ENCODE assay signal across 15 mouse cellular contexts in the genomic region with DNA sequence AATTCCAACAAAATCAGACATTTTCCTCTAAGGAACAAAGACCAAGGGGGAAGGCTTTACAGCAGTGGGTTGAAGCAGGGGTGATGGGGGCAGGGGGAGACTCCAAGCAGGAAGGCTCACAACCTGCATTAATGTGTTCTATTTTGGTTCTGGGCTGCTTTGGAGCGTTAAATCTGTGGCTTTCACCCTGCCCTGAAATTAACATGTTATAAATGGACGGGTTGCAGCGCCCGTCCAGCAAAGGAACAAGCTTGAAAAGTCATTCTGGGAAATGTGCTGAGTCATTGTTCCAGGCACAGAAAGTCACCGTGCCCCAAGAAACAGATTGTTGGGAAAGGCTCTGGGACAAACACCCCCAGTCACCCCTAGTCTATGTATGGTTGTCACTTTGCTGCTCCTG.
DNase-seq lines count a peak whose midpoint lies in the region; ATAC-seq and TF ChIP-seq lines count a peak whose summit lies in the region.
"Had no signal": no experiment of that assay in that cellular context is flagged by ENCODE, and none has a peak within 500 bp of the region (broad histone marks: within the 10 kb centered on the region; RNA-seq: fewer than 3 reads in every experiment).

No protein-coding gene starts in this region.

- no peak overlapping the region for H3K27ac ChIP-seq in forebrain, embryonic 14.5 days (ENCODE audit: low read depth, low read length)
- H3K27ac ChIP-seq in forebrain, embryonic 10.5 days, result no peak overlapping the region
- no peak overlapping the region for H3K27ac ChIP-seq in midbrain, embryonic 14.5 days (replicated peaks; ENCODE audit: low read depth, low read length)
- no peak overlapping the region for H3K27ac ChIP-seq in midbrain, embryonic 16.5 days (ENCODE audit: low read length)
- H3K27ac ChIP-seq in stomach, postnatal 0 days (replicated peaks), result no peak overlapping the region
- H3K27ac ChIP-seq: liver, embryonic 14.5 days; neural tube, embryonic 15.5 days had no signal

- H3K4me1 ChIP-seq in forebrain, embryonic 14.5 days (ENCODE audit: control insufficient read depth, insufficient read depth, low read length), result no peaks in the 10 kb centered on the region
- peaks cover 6% of the 10 kb centered on the region for H3K4me1 ChIP-seq in forebrain, embryonic 10.5 days
- H3K4me1 ChIP-seq in midbrain, embryonic 14.5 days (ENCODE audit: control insufficient read depth, insufficient read depth, low read length), result no peaks in the 10 kb centered on the region
- peaks cover 3% of the 10 kb centered on the region; the same call in 1 of the 2 replicates for H3K4me1 ChIP-seq in midbrain, embryonic 16.5 days (ENCODE audit: control insufficient read depth, insufficient read depth, low read length)
- H3K4me1 ChIP-seq in stomach, postnatal 0 days (replicated peaks; ENCODE audit: control insufficient read depth, insufficient read depth), result no peaks in the 10 kb centered on the region
- H3K4me1 ChIP-seq: neural tube, embryonic 15.5 days had no signal

- DNase-seq in forebrain, embryonic 14.5 days (ENCODE audit: low spot score), result peak; percentile 10
- no peak for DNase-seq in forebrain, embryonic 10.5 days (ENCODE audit: extremely low spot score, low spot score)
- DNase-seq in midbrain, embryonic 14.5 days, result peak; percentile 28
- DNase-seq in embryo, embryonic 11 days, result peak; percentile 42
- DNase-seq in thymus, postnatal 4 days, result no peak
- no peak for DNase-seq in stomach, postnatal 0 days (ENCODE audit: low spot score)
- DNase-seq: cerebellum, adult 8-10 months; gastrocnemius, postnatal 36 days; layer of hippocampus, adult 9-11 months; left cerebral cortex, postnatal 4 days; lung, postnatal 36 days had no signal

- no peaks in the 10 kb centered on the region for H3K36me3 ChIP-seq in forebrain, embryonic 14.5 days (ENCODE audit: control insufficient read depth, insufficient read depth, low read length)
- H3K36me3 ChIP-seq in forebrain, embryonic 10.5 days (replicated peaks), result no peaks in the 10 kb centered on the region
- no peaks in the 10 kb centered on the region for H3K36me3 ChIP-seq in midbrain, embryonic 14.5 days (ENCODE audit: control insufficient read depth, insufficient read depth, low read length)
- no peaks in the 10 kb centered on the region for H3K36me3 ChIP-seq in midbrain, embryonic 16.5 days (ENCODE audit: control insufficient read depth, insufficient read depth, low read length)
- no peaks in the 10 kb centered on the region for H3K36me3 ChIP-seq in stomach, postnatal 0 days (ENCODE audit: control insufficient read depth, insufficient read depth, low read length)
- H3K36me3 ChIP-seq: neural tube, embryonic 15.5 days had no signal

- WGBS in forebrain, embryonic 14.5 days, result 30% methylated on average over 5 of the region's 5 CpGs
- 53% methylated on average over 5 of the region's 5 CpGs for WGBS in forebrain, embryonic 10.5 days
- WGBS in midbrain, embryonic 14.5 days, result 11% methylated on average over 5 of the region's 5 CpGs
- WGBS in midbrain, embryonic 16.5 days, result 20% methylated on average over 5 of the region's 5 CpGs
- WGBS in stomach, postnatal 0 days, result 26% methylated on average over 5 of the region's 5 CpGs

- H3K4me2 ChIP-seq in forebrain, embryonic 14.5 days (ENCODE audit: low read length), result no peak overlapping the region
- no peak overlapping the region for H3K4me2 ChIP-seq in midbrain, embryonic 14.5 days (ENCODE audit: low read length)
- H3K4me2 ChIP-seq in midbrain, embryonic 16.5 days (ENCODE audit: low read length), result no peak overlapping the region
- no peak overlapping the region for H3K4me2 ChIP-seq in stomach, postnatal 0 days (replicated peaks; ENCODE audit: low read depth)
- H3K4me2 ChIP-seq: neural tube, embryonic 15.5 days had no signal

- no peak for ATAC-seq in forebrain, embryonic 14.5 days
- no peak for ATAC-seq in midbrain, embryonic 14.5 days (ENCODE audit: low FRiP score, low TSS enrichment)
- ATAC-seq in midbrain, embryonic 16.5 days, result no peak
- ATAC-seq in stomach, postnatal 0 days (ENCODE audit: low FRiP score, low TSS enrichment), result no peak
- ATAC-seq: inflammation-experienced regulatory T-cells, adult 6 months had no signal

- TF ChIP-seq EP300 in stomach, postnatal 0 days (optimal IDR thresholded peaks at IDR 0.05), result no peak

- H3K9me3 ChIP-seq in forebrain, embryonic 14.5 days (replicated peaks; ENCODE audit: control insufficient read depth, low read length), result no peaks in the 10 kb centered on the region
- no peaks in the 10 kb centered on the region for H3K9me3 ChIP-seq in forebrain, embryonic 10.5 days
- H3K9me3 ChIP-seq in midbrain, embryonic 14.5 days (ENCODE audit: control insufficient read depth, low read length), result no peaks in the 10 kb centered on the region
- no peaks in the 10 kb centered on the region for H3K9me3 ChIP-seq in midbrain, embryonic 16.5 days (replicated peaks; ENCODE audit: control insufficient read depth, low read length, poor library complexity, severe bottlenecking)
- no peaks in the 10 kb centered on the region for H3K9me3 ChIP-seq in stomach, postnatal 0 days (ENCODE audit: control insufficient read depth, low read length)
- H3K9me3 ChIP-seq: neural tube, embryonic 15.5 days had no signal

- no peak for TF ChIP-seq CTCF in stomach, postnatal 0 days (IDR thresholded peaks at IDR 0.05; ENCODE audit: low read depth)

- no peaks in the 10 kb centered on the region for H3K27me3 ChIP-seq in forebrain, embryonic 14.5 days (replicated peaks; ENCODE audit: control insufficient read depth, insufficient read depth, low read length)
- H3K27me3 ChIP-seq in forebrain, embryonic 10.5 days (ENCODE audit: poor library complexity, severe bottlenecking), result no peaks in the 10 kb centered on the region
- H3K27me3 ChIP-seq in midbrain, embryonic 14.5 days (ENCODE audit: control insufficient read depth, insufficient read depth, low read length), result no peaks in the 10 kb centered on the region
- no peaks in the 10 kb centered on the region; the same call in 1 of the 2 replicates for H3K27me3 ChIP-seq in midbrain, embryonic 16.5 days (ENCODE audit: control insufficient read depth, insufficient read depth, low read depth, low read length)
- no peaks in the 10 kb centered on the region for H3K27me3 ChIP-seq in stomach, postnatal 0 days (ENCODE audit: control insufficient read depth, insufficient read depth, low read length)
- H3K27me3 ChIP-seq: neural tube, embryonic 15.5 days had no signal

- H3K9ac ChIP-seq in forebrain, embryonic 14.5 days (ENCODE audit: low read length), result no peak overlapping the region
- no peak overlapping the region for H3K9ac ChIP-seq in midbrain, embryonic 14.5 days (replicated peaks; ENCODE audit: low read length)
- H3K9ac ChIP-seq in midbrain, embryonic 16.5 days (ENCODE audit: low read depth, low read length), result no peak overlapping the region
- H3K9ac ChIP-seq in stomach, postnatal 0 days (ENCODE audit: low read length), result no peak overlapping the region
- H3K9ac ChIP-seq: liver, embryonic 14.5 days; neural tube, embryonic 15.5 days had no signal

- H3K4me3 ChIP-seq in forebrain, embryonic 14.5 days (ENCODE audit: low read depth, low read length), result no peak overlapping the region
- H3K4me3 ChIP-seq in forebrain, embryonic 10.5 days, result no peak overlapping the region
- no peak overlapping the region for H3K4me3 ChIP-seq in midbrain, embryonic 14.5 days (replicated peaks; ENCODE audit: low read depth, low read length)
- no peak overlapping the region for H3K4me3 ChIP-seq in midbrain, embryonic 16.5 days (ENCODE audit: low read depth, low read length)
- H3K4me3 ChIP-seq in stomach, postnatal 0 days (ENCODE audit: low read depth, low read length), result no peak overlapping the region
- H3K4me3 ChIP-seq: neural tube, embryonic 15.5 days had no signal

Comparison
In these comparisons a context has a peak if more than half of its experiments do, and no peak if none do; other contexts are left out.
1. DNase-seq: peak in forebrain, embryonic 14.5 days (single experiment), midbrain, embryonic 14.5 days (single experiment) and embryo, embryonic 11 days (single experiment); none in forebrain, embryonic 10.5 days (single experiment), thymus, postnatal 4 days (single experiment) and stomach, postnatal 0 days (single experiment).